Mouse (Mus musculus) lung, postnatal 14 days (tissue): ENCODE measurements at regions not wholly inside any gene's neighbourhood (a gene's known extent, or its start where the extent isn't known, plus 50 kb on each side); places are given as distances from the start of the nearest gene placed in this dataset.
"Not testable (repeated sequence)": the region's sequence is repeated elsewhere in the genome, so short reads cannot be mapped to it uniquely, and the experiment has no call there.

Experiments
- DNase-seq: peaks from one replicate; pipeline ENCODE4 v3.0.0; 2021

DNA sequence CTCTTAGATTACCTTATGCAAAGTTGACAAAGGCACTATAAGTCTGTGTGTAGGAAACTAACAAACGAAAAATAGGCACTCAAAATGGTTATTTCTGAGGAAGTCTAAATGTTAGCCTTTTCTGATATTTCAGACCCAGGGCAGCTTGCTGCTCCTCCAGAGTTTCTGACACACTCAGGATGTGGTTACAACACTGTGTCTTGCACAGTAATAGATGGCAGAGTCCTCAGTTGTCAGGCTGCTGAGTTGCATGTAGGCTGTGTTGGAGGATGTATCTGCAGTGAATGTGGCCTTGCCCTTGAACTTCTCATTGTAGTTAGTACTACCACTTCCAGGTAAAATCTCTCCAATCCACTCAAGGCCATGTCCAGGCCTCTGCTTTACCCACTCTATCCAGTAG is 1039.7 kb downstream of the Adam6a start:
- DNase-seq: no peak

- DNase-seq: peak; percentile 47
Observed at GRCm38 (mm10) chr12:114587227-114587626, 1043.5 kb downstream of the Adam6a start.

DNA sequence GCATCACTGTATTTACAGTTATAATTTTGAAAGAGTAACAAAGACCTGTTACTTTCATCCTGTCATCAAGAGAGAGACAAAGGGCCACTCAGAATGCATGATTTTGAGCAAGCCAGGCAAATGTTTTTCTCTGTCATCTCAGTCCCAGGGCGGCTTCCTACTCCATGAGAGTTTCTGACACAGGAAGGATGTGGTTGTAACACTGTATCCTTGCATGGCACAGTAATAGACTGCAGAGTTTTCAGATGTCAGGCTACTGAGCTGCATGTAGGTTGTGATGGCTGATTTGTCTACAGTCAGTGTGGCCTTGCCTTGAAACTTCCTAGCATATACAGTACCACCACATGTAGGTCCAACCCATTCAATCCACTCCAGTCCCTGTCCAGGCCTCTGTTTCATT is 1054.0 kb downstream of the Adam6a start:
- DNase-seq: no peak

GRCm38 (mm10) chr12:114609171-114609570 is 1065.5 kb downstream of the Adam6a start:
- no peak for DNase-seq

- DNase-seq: no peak
Observed at GRCm38 (mm10) chr12:114612108-114612507, 1068.4 kb downstream of the Adam6a start.

DNA sequence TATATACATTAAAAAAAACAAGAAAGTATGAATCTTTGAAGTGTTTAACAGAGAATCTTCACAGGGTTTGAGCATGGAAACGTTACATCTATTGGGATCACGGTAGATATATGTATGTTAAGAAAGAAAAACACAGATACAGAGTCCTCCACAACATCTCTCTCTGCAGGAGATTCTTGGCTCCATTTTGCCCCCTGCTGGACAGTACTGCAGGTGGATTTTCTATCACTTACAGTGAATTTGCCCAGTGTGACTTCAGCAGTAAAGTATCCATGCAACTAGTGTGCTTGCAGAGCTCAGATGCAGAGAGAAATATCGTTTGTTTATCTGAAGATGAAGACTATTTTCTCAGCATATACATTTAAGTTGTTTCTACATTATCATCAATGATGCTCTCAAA is 1071.5 kb downstream of the Adam6a start:
- DNase-seq: no peak

DNA sequence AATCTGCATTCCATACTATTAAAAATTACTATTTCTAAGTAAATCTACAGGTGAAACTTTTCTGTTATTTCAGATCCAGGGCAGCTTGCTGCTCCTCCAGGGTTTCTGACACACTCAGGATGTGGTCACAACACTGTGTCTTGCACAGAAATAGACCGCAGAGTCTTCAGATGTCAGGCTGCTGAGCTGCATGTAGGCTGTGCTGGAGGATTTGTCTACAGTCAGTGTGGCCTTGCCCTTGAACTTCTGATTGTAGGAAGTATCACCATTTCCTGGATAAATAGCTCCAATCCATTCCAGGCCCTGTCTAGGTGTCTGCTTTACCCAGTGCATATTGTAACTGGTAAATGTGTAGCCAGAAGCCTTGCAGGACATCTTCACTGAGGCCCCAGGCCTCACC is 1072.0 kb downstream of the Adam6a start:
- DNase-seq: no peak

DNA sequence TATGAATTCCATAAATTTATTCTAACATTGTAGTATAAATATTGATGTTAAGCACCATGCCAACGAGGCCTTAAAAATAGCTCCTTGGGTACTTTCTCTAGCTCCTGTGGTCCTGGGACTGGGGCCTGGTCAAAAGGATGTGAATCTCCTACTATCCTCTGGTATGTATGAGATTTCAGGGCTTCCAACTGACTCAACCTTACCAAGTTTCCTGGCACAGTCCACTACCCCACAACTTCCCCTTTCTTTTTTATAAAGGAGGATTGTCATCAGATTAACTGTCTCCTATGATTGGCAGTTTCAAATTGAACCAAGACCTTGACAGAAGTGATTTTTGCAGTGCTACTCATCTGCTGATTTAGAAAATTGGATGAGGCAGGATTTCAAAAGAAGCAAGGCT is 1097.4 kb downstream of the Adam6a start:
- no peak for DNase-seq

DNA sequence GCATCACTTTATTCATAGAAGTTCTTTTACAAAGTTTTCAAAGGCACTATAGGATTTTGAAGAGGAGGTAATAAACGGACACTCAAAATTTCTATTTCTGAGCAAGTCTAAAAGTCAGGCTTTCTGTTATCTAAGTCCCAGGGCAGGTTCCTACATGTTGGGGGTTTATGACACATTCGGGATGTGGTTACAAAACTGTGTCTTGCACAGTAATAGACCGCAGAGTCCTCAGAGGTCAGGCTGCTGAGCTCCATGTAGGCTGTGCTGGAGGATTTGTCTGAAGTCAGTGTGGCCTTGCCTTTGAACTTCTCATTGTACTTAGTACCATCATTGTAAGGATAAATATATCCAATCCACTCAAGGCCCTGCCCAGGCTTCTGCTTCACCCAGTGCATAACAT is 1102.7 kb downstream of the Adam6a start:
- DNase-seq: no peak

- DNase-seq: peak; percentile 1
Observed at GRCm38 (mm10) chr12:114650432-114651101, 1106.9 kb downstream of the Adam6a start.

GRCm38 (mm10) chr12:114657134-114657533 is 1113.4 kb downstream of the Adam6a start:
- not testable (repeated sequence) for DNase-seq
